Mouse (Mus musculus) layer of hippocampus, postnatal 36 days (tissue): ENCODE measurements at regions not wholly inside any gene's neighbourhood (a gene's known extent, or its start where the extent isn't known, plus 50 kb on each side); places are given as distances from the start of the nearest gene placed in this dataset.

Experiments
- DNase-seq, 2 experiments: peaks; one replicate each; pipeline ENCODE4 v3.0.0; 2022

GRCm38 (mm10) chr3:132023342-132023741, 61.8 kb upstream of the Dkk2 start:
- no peak for DNase-seq

GRCm38 (mm10) chr3:132029112-132029511, 56.0 kb upstream of the Dkk2 start:
- no peak for DNase-seq

- DNase-seq: no peak
Observed at GRCm38 (mm10) chr3:132033078-132033713, 51.9 kb upstream of the Dkk2 start.

DNA sequence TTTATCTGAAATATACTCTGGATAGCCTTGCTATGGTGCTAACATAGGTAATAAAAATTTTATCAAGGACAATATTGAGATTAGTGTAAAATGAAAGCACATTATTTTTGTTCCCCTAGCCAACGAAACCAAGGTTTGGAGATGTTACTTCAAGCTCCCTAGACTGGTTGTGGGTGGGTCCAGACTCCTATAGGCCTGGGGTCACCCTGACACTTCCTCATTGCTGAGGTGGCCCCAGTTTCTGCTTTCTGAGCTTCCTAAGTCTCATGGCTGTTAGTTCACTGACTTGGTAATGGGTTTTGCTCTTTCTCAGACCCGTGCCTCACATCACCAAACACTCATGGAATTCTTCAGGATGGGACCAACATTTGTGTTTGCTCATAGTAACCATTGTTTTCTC, 49.9 kb upstream of the Dkk2 start:
- DNase-seq: no peak
